Mouse (Mus musculus) cerebellum, adult 2 months (tissue): ENCODE data around the gene Wwp2. TPM values are rescaled to one million over a fixed set of nuclear protein-coding genes. Genes with fewer than 3 reads are reported as not detected.
A peak's percentile ranks its signal among the peaks of the same experiment; 100 is the strongest.

Experiments used
- DNase-seq, 2 experiments: peaks; one replicate each; pipeline ENCODE4 v3.0.0; 2021
- H3K27ac ChIP-seq: fragments of 200-500 bp; 2 replicates; pipeline ENCODE4 v1.5.1; 2012; ENCODE audit warnings: low read length, control low read depth, inconsistent platforms; ENCODE audit not compliant: insufficient read depth
- H3K27me3 ChIP-seq: fragments of 200-500 bp; 2 replicates; pipeline ENCODE4 v1.6.1; 2012; ENCODE audit warnings: inconsistent platforms, mild to moderate bottlenecking, low read length, moderate library complexity; ENCODE audit not compliant: control insufficient read depth, insufficient read depth
- H3K4me1 ChIP-seq: fragments of 200-500 bp; 2 replicates; pipeline ENCODE4 v1.6.1; 2011; ENCODE audit warnings: low read length; ENCODE audit not compliant: control insufficient read depth, insufficient read depth
- H3K4me3 ChIP-seq: fragments of 200-500 bp; replicated peaks from 2 replicates; pipeline ENCODE3; 2011; ENCODE audit warnings: mild to moderate bottlenecking, low read depth, low read length, control low read depth; ENCODE audit not compliant: insufficient read depth
- CTCF ChIP-seq: fragments of 200-500 bp; IDR thresholded peaks from 2 replicates; pipeline ENCODE4 v1.5.1; 2011; ENCODE audit warnings: low read depth, mild to moderate bottlenecking, control low read depth, low read length, moderate library complexity, borderline replicate concordance; ENCODE audit not compliant: insufficient read depth
- POLR2A ChIP-seq: fragments of 200-500 bp; IDR thresholded peaks from 2 replicates; pipeline ENCODE4 v1.6.1; 2011; ENCODE audit warnings: low read length, control low read depth, borderline replicate concordance; ENCODE audit not compliant: insufficient read depth
- WGBS: fragments of 180-500 bp; shearing (Covaris S2); methylation state at CpG from one replicate; pipeline ENCODE4 v1.1.7; 2018; 5-methylcytosine and 5-hydroxymethylcytosine counted together
- polyA plus RNA-seq: library from polyadenylated mRNA; depleted of rRNA; stranded (reverse); fragments of >200 nt; gene quantifications from 2 replicates; pipeline ENCODE4 v1.2.3, GENCODE M21; 2012

Gene Wwp2
- polyA plus RNA-seq, 1 experiment, result 33.9 TPM

GRCm38 (mm10) chr8:107396106-107396670 lies 40.0 kb upstream of the Wwp2 start:
- Histone ChIP-seq H3K27me3 (no peaks in the 10 kb centered on the region; the same call in 1 of the 2 replicates), H3K4me3 (no peak overlapping the region), H3K27ac (no peak overlapping the region), H3K4me1 (peaks cover 14% of the 10 kb centered on the region)
- TF ChIP-seq CTCF, result no peak
- no peak for TF ChIP-seq POLR2A
- WGBS, result 35% methylated on average over 10 of the region's 10 CpGs
- DNase-seq, result peak in 1 of 2 experiments; percentile 48

- 54% methylated on average over 12 of the region's 12 CpGs for WGBS
- H3K27ac ChIP-seq, result no peak overlapping the region
- DNase-seq, result no peak
- H3K27me3 ChIP-seq, result no peaks in the 10 kb centered on the region
- peaks cover 16% of the 10 kb centered on the region for H3K4me1 ChIP-seq
- no peak for TF ChIP-seq POLR2A
- TF ChIP-seq CTCF, result no peak
- H3K4me3 ChIP-seq, result no peak overlapping the region
These were observed 38.5 kb upstream of the Wwp2 start for GRCm38 (mm10) chr8:107397665-107398064.

GRCm38 (mm10) chr8:107399495-107399894 lies 36.7 kb upstream of the Wwp2 start:
- Histone ChIP-seq H3K27ac (no peak overlapping the region), H3K27me3 (no peaks in the 10 kb centered on the region), H3K4me1 (peaks cover 19% of the 10 kb centered on the region), H3K4me3 (no peak overlapping the region)
- DNase-seq, result peak; percentile 73 to 87
- TF ChIP-seq CTCF (no peak), POLR2A (no peak)
- 5% methylated on average over 9 of the region's 9 CpGs for WGBS

GRCm38 (mm10) chr8:107401866-107402265 lies 34.3 kb upstream of the Wwp2 start:
- TF ChIP-seq POLR2A (no peak), CTCF (no peak)
- no peak overlapping the region for H3K4me3 ChIP-seq
- H3K27ac ChIP-seq, result no peak overlapping the region
- 78% methylated on average over 5 of the region's 5 CpGs for WGBS
- H3K4me1 ChIP-seq, result peaks cover 15% of the 10 kb centered on the region
- no peaks in the 10 kb centered on the region for H3K27me3 ChIP-seq
- DNase-seq, result no peak

GRCm38 (mm10) chr8:107403038-107403781 lies 33.0 kb upstream of the Wwp2 start, which contains the start of gene Nqo1:
Nqo1 (minus strand) TSS chr8:107403206.
- peak; percentile 65 to 72 for DNase-seq
- H3K4me1 ChIP-seq, result peaks cover 11% of the 10 kb centered on the region
- no peak within 1 kb of the TSS for H3K27ac ChIP-seq
- no peaks in the 10 kb centered on the region for H3K27me3 ChIP-seq
- TF ChIP-seq POLR2A (0 out of 2 replicates have a peak, but pooled peaks have one; percentile 31), CTCF (no peak)
- peak within 1 kb of the TSS; percentile 72 for H3K4me3 ChIP-seq
- WGBS, result 14% methylated on average over 22 of the region's 22 CpGs

- no peak for DNase-seq
- TF ChIP-seq CTCF (no peak), POLR2A (no peak)
- H3K4me1 ChIP-seq, result peaks cover 8% of the 10 kb centered on the region; the same call in 1 of the 2 replicates
- H3K27me3 ChIP-seq, result no peaks in the 10 kb centered on the region
- WGBS, result 91% methylated on average over 4 of the region's 4 CpGs
- no peak overlapping the region for H3K4me3 ChIP-seq
- H3K27ac ChIP-seq, result no peak overlapping the region
These were observed 32.1 kb upstream of the Wwp2 start for GRCm38 (mm10) chr8:107404057-107404456.

- Histone ChIP-seq H3K4me1 (peaks cover 5% of the 10 kb centered on the region; the same call in 1 of the 2 replicates), H3K27ac (no peak overlapping the region), H3K4me3 (no peak overlapping the region), H3K27me3 (no peaks in the 10 kb centered on the region)
- TF ChIP-seq CTCF, result no peak
- no peak for TF ChIP-seq POLR2A
- DNase-seq, result no peak
- 77% methylated on average over 3 of the region's 3 CpGs for WGBS
These were observed 30.2 kb upstream of the Wwp2 start for GRCm38 (mm10) chr8:107405935-107406334.

GRCm38 (mm10) chr8:107411391-107411790 lies 24.8 kb upstream of the Wwp2 start:
- no peaks in the 10 kb centered on the region for H3K27me3 ChIP-seq
- no peak overlapping the region for H3K4me3 ChIP-seq
- peak; percentile 58; the same call in 1 of the 2 replicates for TF ChIP-seq CTCF
- no peak for TF ChIP-seq POLR2A
- no peaks in the 10 kb centered on the region for H3K4me1 ChIP-seq
- 67% methylated on average over 4 of the region's 4 CpGs for WGBS
- no peak for DNase-seq
- no peak overlapping the region for H3K27ac ChIP-seq
